Mouse (Mus musculus): ENCODE measurements around the gene Hs3st2. TPM values are rescaled to one million over a fixed set of nuclear protein-coding genes. Genes with fewer than 3 reads are reported as not detected.

Gene Hs3st2
- polyA plus RNA-seq, 1 experiment from 2014 or later: 17.6 TPM

GRCm38 (mm10) chr7:121446281-121446680 is 54.6 kb downstream of the Hs3st2 start:
- no peak for DNase-seq (ENCODE audit: low spot score)
- H3K9ac ChIP-seq: no peak overlapping the region
- H3K27ac ChIP-seq: no peak overlapping the region
- no peaks in the 10 kb centered on the region for H3K27me3 ChIP-seq (ENCODE audit: control insufficient read depth, insufficient read depth, low read length)
- 90% methylated on average over 4 of the region's 4 CpGs for WGBS
- no peaks in the 10 kb centered on the region for H3K36me3 ChIP-seq (replicated peaks; ENCODE audit: control insufficient read depth, insufficient read depth)
- no peak overlapping the region for H3K4me3 ChIP-seq (replicated peaks; ENCODE audit: low read length)
- peaks cover 6% of the 10 kb centered on the region; the same call in 1 of the 2 replicates for H3K4me1 ChIP-seq (replicated peaks; ENCODE audit: control insufficient read depth, insufficient read depth, low read length)
- ATAC-seq (ENCODE audit: low FRiP score): no peak
- H3K9me3 ChIP-seq (ENCODE audit: control insufficient read depth, low read length): no peaks in the 10 kb centered on the region
- no peak overlapping the region for H3K4me2 ChIP-seq (replicated peaks)

GRCm38 (mm10) chr7:121450951-121451843 is 59.5 kb downstream of the Hs3st2 start:
- Histone ChIP-seq H3K9ac (no peak overlapping the region), H3K4me3 (replicated peaks; ENCODE audit: low read length) (no peak overlapping the region), H3K36me3 (replicated peaks; ENCODE audit: control insufficient read depth, insufficient read depth) (no peaks in the 10 kb centered on the region), H3K4me2 (replicated peaks) (no peak overlapping the region), H3K4me1 (replicated peaks; ENCODE audit: control insufficient read depth, insufficient read depth, low read length) (peaks cover 6% of the 10 kb centered on the region), H3K27ac (peak overlapping the region; percentile 66), H3K9me3 (ENCODE audit: control insufficient read depth, low read length) (no peaks in the 10 kb centered on the region), H3K27me3 (ENCODE audit: control insufficient read depth, insufficient read depth, low read length) (no peaks in the 10 kb centered on the region)
- WGBS: 39% methylated on average over 13 of the region's 13 CpGs
- peak; percentile 44 for DNase-seq (ENCODE audit: low spot score)
- ATAC-seq (ENCODE audit: low FRiP score): peak; percentile 51; the same call in 1 of the 2 replicates

- WGBS: 75% methylated on average over 1 of the region's 1 CpGs
- Histone ChIP-seq H3K27ac (no peak overlapping the region), H3K9ac (no peak overlapping the region), H3K4me2 (replicated peaks) (no peak overlapping the region), H3K9me3 (ENCODE audit: control insufficient read depth, low read length) (no peaks in the 10 kb centered on the region), H3K27me3 (ENCODE audit: control insufficient read depth, insufficient read depth, low read length) (no peaks in the 10 kb centered on the region), H3K4me1 (replicated peaks; ENCODE audit: control insufficient read depth, insufficient read depth, low read length) (no peaks in the 10 kb centered on the region; the same call in 1 of the 2 replicates), H3K36me3 (replicated peaks; ENCODE audit: control insufficient read depth, insufficient read depth) (no peaks in the 10 kb centered on the region), H3K4me3 (replicated peaks; ENCODE audit: low read length) (no peak overlapping the region)
- ATAC-seq (ENCODE audit: low FRiP score) (no peak), DNase-seq (ENCODE audit: low spot score) (no peak)
Observed at GRCm38 (mm10) chr7:121456716-121457115, 65.1 kb downstream of the Hs3st2 start.

GRCm38 (mm10) chr7:121458075-121458474 is 66.4 kb downstream of the Hs3st2 start:
- ATAC-seq (ENCODE audit: low FRiP score): no peak
- no peak overlapping the region for H3K9ac ChIP-seq
- no peak overlapping the region for H3K4me2 ChIP-seq (replicated peaks)
- no peaks in the 10 kb centered on the region for H3K9me3 ChIP-seq (ENCODE audit: control insufficient read depth, low read length)
- no peak for DNase-seq (ENCODE audit: low spot score)
- no peak overlapping the region for H3K27ac ChIP-seq
- WGBS: 49% methylated on average over 3 of the region's 3 CpGs
- H3K4me3 ChIP-seq (replicated peaks; ENCODE audit: low read length): no peak overlapping the region
- no peaks in the 10 kb centered on the region for H3K36me3 ChIP-seq (replicated peaks; ENCODE audit: control insufficient read depth, insufficient read depth)
- H3K4me1 ChIP-seq (replicated peaks; ENCODE audit: control insufficient read depth, insufficient read depth, low read length): no peaks in the 10 kb centered on the region
- H3K27me3 ChIP-seq (ENCODE audit: control insufficient read depth, insufficient read depth, low read length): no peaks in the 10 kb centered on the region

- H3K4me2 ChIP-seq (replicated peaks): no peak overlapping the region
- WGBS: 87% methylated on average over 6 of the region's 6 CpGs
- H3K27ac ChIP-seq: no peak overlapping the region
- no peaks in the 10 kb centered on the region for H3K36me3 ChIP-seq (replicated peaks; ENCODE audit: control insufficient read depth, insufficient read depth)
- DNase-seq (ENCODE audit: low spot score): no peak
- H3K27me3 ChIP-seq (ENCODE audit: control insufficient read depth, insufficient read depth, low read length): no peaks in the 10 kb centered on the region
- ATAC-seq (ENCODE audit: low FRiP score): no peak
- H3K9ac ChIP-seq: no peak overlapping the region
- H3K4me3 ChIP-seq (replicated peaks; ENCODE audit: low read length): no peak overlapping the region
- no peaks in the 10 kb centered on the region for H3K4me1 ChIP-seq (replicated peaks; ENCODE audit: control insufficient read depth, insufficient read depth, low read length)
- no peaks in the 10 kb centered on the region for H3K9me3 ChIP-seq (ENCODE audit: control insufficient read depth, low read length)
Observed at GRCm38 (mm10) chr7:121460626-121461025, 69.0 kb downstream of the Hs3st2 start.

- H3K27ac ChIP-seq: no peak overlapping the region
- no peaks in the 10 kb centered on the region for H3K9me3 ChIP-seq (ENCODE audit: control insufficient read depth, low read length)
- ATAC-seq (ENCODE audit: low FRiP score) (no peak), DNase-seq (ENCODE audit: low spot score) (no peak)
- 94% methylated on average over 5 of the region's 5 CpGs for WGBS
- no peaks in the 10 kb centered on the region for H3K36me3 ChIP-seq (replicated peaks; ENCODE audit: control insufficient read depth, insufficient read depth)
- H3K4me2 ChIP-seq (replicated peaks): no peak overlapping the region
- no peak overlapping the region for H3K9ac ChIP-seq
- no peaks in the 10 kb centered on the region for H3K4me1 ChIP-seq (replicated peaks; ENCODE audit: control insufficient read depth, insufficient read depth, low read length)
- H3K4me3 ChIP-seq (replicated peaks; ENCODE audit: low read length): no peak overlapping the region
- no peaks in the 10 kb centered on the region for H3K27me3 ChIP-seq (ENCODE audit: control insufficient read depth, insufficient read depth, low read length)
Observed at GRCm38 (mm10) chr7:121464441-121464840, 72.8 kb downstream of the Hs3st2 start.

GRCm38 (mm10) chr7:121465111-121465510 is 73.5 kb downstream of the Hs3st2 start:
- Histone ChIP-seq H3K9me3 (ENCODE audit: control insufficient read depth, low read length) (no peaks in the 10 kb centered on the region), H3K4me3 (replicated peaks; ENCODE audit: low read length) (no peak overlapping the region), H3K36me3 (replicated peaks; ENCODE audit: control insufficient read depth, insufficient read depth) (no peaks in the 10 kb centered on the region), H3K27ac (no peak overlapping the region), H3K9ac (no peak overlapping the region), H3K4me1 (replicated peaks; ENCODE audit: control insufficient read depth, insufficient read depth, low read length) (no peaks in the 10 kb centered on the region), H3K27me3 (ENCODE audit: control insufficient read depth, insufficient read depth, low read length) (no peaks in the 10 kb centered on the region), H3K4me2 (replicated peaks) (no peak overlapping the region)
- DNase-seq (ENCODE audit: low spot score) (no peak), ATAC-seq (ENCODE audit: low FRiP score) (no peak)
- WGBS: 94% methylated on average over 1 of the region's 1 CpGs

GRCm38 (mm10) chr7:121466331-121466730 is 74.7 kb downstream of the Hs3st2 start:
- Histone ChIP-seq H3K36me3 (replicated peaks; ENCODE audit: control insufficient read depth, insufficient read depth) (no peaks in the 10 kb centered on the region), H3K4me2 (replicated peaks) (no peak overlapping the region), H3K9me3 (ENCODE audit: control insufficient read depth, low read length) (no peaks in the 10 kb centered on the region), H3K4me3 (replicated peaks; ENCODE audit: low read length) (no peak overlapping the region), H3K4me1 (replicated peaks; ENCODE audit: control insufficient read depth, insufficient read depth, low read length) (no peaks in the 10 kb centered on the region), H3K27ac (no peak overlapping the region), H3K27me3 (ENCODE audit: control insufficient read depth, insufficient read depth, low read length) (no peaks in the 10 kb centered on the region), H3K9ac (no peak overlapping the region)
- no peak for DNase-seq (ENCODE audit: low spot score)
- ATAC-seq (ENCODE audit: low FRiP score): no peak
- 59% methylated on average over 5 of the region's 5 CpGs for WGBS

- Histone ChIP-seq H3K4me3 (replicated peaks; ENCODE audit: low read length) (no peak overlapping the region), H3K27me3 (ENCODE audit: control insufficient read depth, insufficient read depth, low read length) (no peaks in the 10 kb centered on the region), H3K9me3 (ENCODE audit: control insufficient read depth, low read length) (no peaks in the 10 kb centered on the region), H3K4me2 (replicated peaks) (no peak overlapping the region), H3K36me3 (replicated peaks; ENCODE audit: control insufficient read depth, insufficient read depth) (no peaks in the 10 kb centered on the region), H3K4me1 (replicated peaks; ENCODE audit: control insufficient read depth, insufficient read depth, low read length) (no peaks in the 10 kb centered on the region), H3K9ac (no peak overlapping the region), H3K27ac (no peak overlapping the region)
- DNase-seq (ENCODE audit: low spot score) (no peak), ATAC-seq (ENCODE audit: low FRiP score) (no peak)
- 74% methylated on average over 3 of the region's 3 CpGs for WGBS
Observed at GRCm38 (mm10) chr7:121469435-121469834, 77.8 kb downstream of the Hs3st2 start.
